Comparison of ENCODE assay signal across 8 mouse cellular contexts in the genomic region with DNA sequence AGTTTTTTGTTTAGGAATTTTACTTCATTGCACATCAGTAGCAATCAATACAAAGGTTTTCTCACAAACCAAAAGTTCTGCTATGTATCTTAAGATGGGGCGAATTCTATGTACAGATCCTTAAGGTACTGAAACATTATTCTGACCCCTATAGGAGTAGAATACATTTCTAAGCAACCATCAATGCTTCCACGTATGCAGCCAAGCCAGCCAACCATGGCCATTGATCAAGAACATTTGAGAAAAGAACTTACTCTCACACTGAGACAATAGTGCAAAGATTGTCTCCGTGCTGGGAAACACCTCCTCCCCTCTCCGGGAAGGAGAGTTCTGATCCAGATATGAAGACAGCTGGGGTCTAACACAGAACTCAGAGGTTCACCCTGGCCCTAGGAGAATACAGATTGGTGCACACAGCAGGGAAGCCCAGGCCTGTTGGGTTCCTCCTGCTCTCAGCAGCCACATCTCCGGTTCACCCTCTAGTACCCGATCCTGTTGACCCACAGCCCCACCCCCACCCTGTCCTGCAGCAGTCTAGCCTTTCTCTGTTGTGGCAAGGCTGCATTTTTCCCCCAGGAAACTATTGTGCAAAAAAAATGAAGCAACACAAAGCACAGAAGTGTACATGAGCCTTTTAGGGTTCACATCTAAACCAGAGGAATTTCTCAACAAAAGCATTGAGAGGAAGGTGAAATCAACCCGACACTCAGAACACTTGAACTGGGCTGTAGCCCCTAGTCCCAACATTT. TPM values are rescaled to one million over a fixed set of nuclear protein-coding genes. Genes with fewer than 3 reads are reported as not detected.
DNase-seq lines count a peak whose midpoint lies in the region; ATAC-seq and TF ChIP-seq lines count a peak whose summit lies in the region.

No protein-coding gene starts in this region.

- WGBS in heart, embryonic 15.5 days = 58% methylated on average over 7 of the region's 7 CpGs
- WGBS in forebrain, embryonic 14.5 days = 13% methylated on average over 7 of the region's 7 CpGs
- 50% methylated on average over 7 of the region's 7 CpGs for WGBS in liver, postnatal 0 days (ENCODE audit: insufficient replicate concordance)

- no peaks in the 10 kb centered on the region for H3K36me3 ChIP-seq in heart, embryonic 15.5 days
- H3K36me3 ChIP-seq in forebrain, embryonic 14.5 days (ENCODE audit: control insufficient read depth, insufficient read depth, low read length) = no peaks in the 10 kb centered on the region
- H3K36me3 ChIP-seq in liver, postnatal 0 days (replicated peaks; ENCODE audit: insufficient read depth, low read length) = no peaks in the 10 kb centered on the region

- H3K9ac ChIP-seq in heart, embryonic 15.5 days = no peak overlapping the region
- H3K9ac ChIP-seq in forebrain, embryonic 14.5 days (ENCODE audit: low read length) = no peak overlapping the region
- no peak overlapping the region for H3K9ac ChIP-seq in liver, postnatal 0 days (replicated peaks)

- no peak overlapping the region for H3K4me2 ChIP-seq in heart, embryonic 15.5 days
- H3K4me2 ChIP-seq in forebrain, embryonic 14.5 days (ENCODE audit: low read length) = no peak overlapping the region
- 0 out of 2 replicates have a peak overlapping the region, but pooled peaks have one; percentile 5 for H3K4me2 ChIP-seq in liver, postnatal 0 days (ENCODE audit: low read depth, low read length)

- peaks cover 56% of the 10 kb centered on the region for H3K4me1 ChIP-seq in heart, embryonic 15.5 days (replicated peaks)
- peaks cover 36% of the 10 kb centered on the region for H3K4me1 ChIP-seq in forebrain, embryonic 14.5 days (ENCODE audit: control insufficient read depth, insufficient read depth, low read length)
- H3K4me1 ChIP-seq in liver, postnatal 0 days (ENCODE audit: insufficient read depth) = peaks cover 40% of the 10 kb centered on the region

- no peaks in the 10 kb centered on the region for H3K9me3 ChIP-seq in heart, embryonic 15.5 days (replicated peaks)
- H3K9me3 ChIP-seq in forebrain, embryonic 14.5 days (replicated peaks; ENCODE audit: control insufficient read depth, low read length) = no peaks in the 10 kb centered on the region
- H3K9me3 ChIP-seq in liver, postnatal 0 days (ENCODE audit: low read length) = no peaks in the 10 kb centered on the region

- H3K4me3 ChIP-seq in heart, embryonic 15.5 days = no peak overlapping the region
- H3K4me3 ChIP-seq in forebrain, embryonic 14.5 days (ENCODE audit: low read depth, low read length) = no peak overlapping the region
- no peak overlapping the region for H3K4me3 ChIP-seq in liver, postnatal 0 days (ENCODE audit: low read depth, low read length)

- TF ChIP-seq EP300 in liver, postnatal 0 days (IDR thresholded peaks at IDR 0.05; ENCODE audit: low read depth) = 0 out of 2 replicates have a peak, but pooled peaks have one; percentile 12

- TF ChIP-seq CTCF in liver, postnatal 0 days (IDR thresholded peaks at IDR 0.05; ENCODE audit: low read depth) = no peak

- H3K27me3 ChIP-seq in heart, embryonic 15.5 days = no peaks in the 10 kb centered on the region
- H3K27me3 ChIP-seq in forebrain, embryonic 14.5 days (replicated peaks; ENCODE audit: control insufficient read depth, insufficient read depth, low read length) = no peaks in the 10 kb centered on the region
- no peaks in the 10 kb centered on the region for H3K27me3 ChIP-seq in liver, postnatal 0 days (ENCODE audit: insufficient read depth, low read length)

- no peak for ATAC-seq in heart, embryonic 15.5 days (replicated peaks; ENCODE audit: insufficient number of reproducible peaks, insufficient read depth, low FRiP score, low read depth)
- ATAC-seq in forebrain, embryonic 14.5 days = no peak
- ATAC-seq in liver, postnatal 0 days = peak; percentile 38; the same call in 1 of the 2 replicates

- H3K27ac ChIP-seq in heart, embryonic 15.5 days = peak overlapping the region; percentile 41
- H3K27ac ChIP-seq in forebrain, embryonic 14.5 days (ENCODE audit: low read depth, low read length) = peak overlapping the region; percentile 91
- H3K27ac ChIP-seq in liver, postnatal 0 days (ENCODE audit: low read depth) = peak overlapping the region; percentile 44

- DNase-seq in heart, postnatal 14 days = no peak
- peak; percentile 64 for DNase-seq in Muller cell, postnatal 12 days (ENCODE audit: inconsistent ontology term)
- DNase-seq in forebrain, embryonic 14.5 days (ENCODE audit: low spot score) = no peak
- DNase-seq in liver, postnatal 0 days = peak; percentile 54
- no peak for DNase-seq in ovary, postnatal 14 days (ENCODE audit: low spot score)
- no peak for DNase-seq in spleen, postnatal 14 days (ENCODE audit: low spot score in 2 of 2)
- DNase-seq in frontal cortex, postnatal 10 days (ENCODE audit: low spot score in 2 of 2) = no peak

- intact Hi-C loops in heart, postnatal 14 days (cut with DNase I) = loop anchor here (2.0 to 5.0 kb wide), 3 partner anchors 19 to 141 kb away; no protein-coding TSS in a partner anchor

RNA-seq across cellular contexts. Expression of gene Zfp36l1, which starts 49.2 kb away (rescaled TPM):
- 94.7 and 107 TPM in 2 replicates for polyA plus RNA-seq in heart, embryonic 15.5 days (2015; fragmentation: Nextera tagmentation; extraction: Ambion mirVana)
- 10 to 100 TPM; 97.5 to 98.7 TPM for total RNA-seq in heart, postnatal 14 days (2021)
- polyA plus RNA-seq in forebrain, embryonic 14.5 days (2014; fragmentation: Nextera tagmentation; extraction: Ambion mirVana) = 39.7 and 45.5 TPM in 2 replicates
- polyA plus RNA-seq in liver, postnatal 0 days (2015; fragmentation: Nextera tagmentation; extraction: Ambion mirVana) = 42.0 and 45.7 TPM in 2 replicates

Comparison
In these comparisons a context has a peak if more than half of its experiments do, and no peak if none do; other contexts are left out.
1. H3K27ac ChIP-seq: peak in every context shown above with its lines; median percentile 91 in forebrain, embryonic 14.5 days; 44 in liver, postnatal 0 days; 41 in heart, embryonic 15.5 days.
2. DNase-seq: peak in Muller cell, postnatal 12 days (single experiment) and liver, postnatal 0 days (single experiment); none in heart, postnatal 14 days (0 of 2), forebrain, embryonic 14.5 days (single experiment), ovary, postnatal 14 days (single experiment), spleen, postnatal 14 days (0 of 2) and frontal cortex, postnatal 10 days (0 of 2).